Mouse (Mus musculus) layer of hippocampus, postnatal 14 days (tissue): ENCODE measurements at regions not wholly inside any gene's neighbourhood (a gene's known extent, or its start where the extent isn't known, plus 50 kb on each side); places are given as distances from the start of the nearest gene placed in this dataset.
"Not testable (repeated sequence)": the region's sequence is repeated elsewhere in the genome, so short reads cannot be mapped to it uniquely, and the experiment has no call there.

ENCODE experiments used
- DNase-seq, 2 experiments: peaks; one replicate each; pipeline ENCODE4 v3.0.0; 2021 to 2022; ENCODE audit warnings: low spot score in 2 of 2, mixed read lengths in 1 of 2

DNA sequence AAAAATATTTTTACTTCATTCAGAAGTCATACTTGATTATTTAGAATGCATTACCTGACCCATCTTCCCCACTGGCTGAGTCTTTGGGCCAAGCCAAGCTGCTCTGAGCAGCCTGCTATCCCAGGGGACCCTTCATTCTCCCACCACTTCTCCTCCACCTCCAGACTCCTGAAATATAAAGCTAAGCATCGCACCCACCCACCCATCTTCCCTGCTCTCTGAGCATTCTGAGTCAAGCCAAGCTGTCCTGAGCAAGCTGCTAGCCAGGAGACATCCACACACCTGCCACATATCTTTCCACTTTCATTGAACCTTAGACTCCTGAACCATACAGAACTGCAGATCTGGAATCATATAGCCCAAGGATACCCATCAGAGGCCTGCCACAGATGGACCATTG, 1456.2 kb upstream of the Adam24 start:
- no peak for DNase-seq

DNA sequence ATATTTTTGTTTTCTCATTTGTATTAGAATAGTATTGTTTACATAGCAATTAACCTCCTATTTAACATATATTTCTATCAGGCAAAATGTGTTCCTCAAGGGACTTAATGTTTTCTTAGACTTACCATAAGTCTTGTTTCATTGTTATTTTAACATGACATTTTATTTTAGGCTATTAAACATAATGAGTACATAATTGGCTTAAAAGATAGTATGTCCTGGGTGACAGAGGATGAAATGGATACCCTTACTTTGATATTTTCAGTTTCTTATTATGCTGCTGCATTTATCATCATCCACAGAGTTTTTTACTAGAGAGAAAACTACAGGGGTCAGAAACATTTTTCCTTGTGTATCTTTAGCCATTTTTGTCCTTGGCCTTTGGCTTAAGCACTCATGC, 1447.6 kb upstream of the Adam24 start:
- DNase-seq, result no peak

DNA sequence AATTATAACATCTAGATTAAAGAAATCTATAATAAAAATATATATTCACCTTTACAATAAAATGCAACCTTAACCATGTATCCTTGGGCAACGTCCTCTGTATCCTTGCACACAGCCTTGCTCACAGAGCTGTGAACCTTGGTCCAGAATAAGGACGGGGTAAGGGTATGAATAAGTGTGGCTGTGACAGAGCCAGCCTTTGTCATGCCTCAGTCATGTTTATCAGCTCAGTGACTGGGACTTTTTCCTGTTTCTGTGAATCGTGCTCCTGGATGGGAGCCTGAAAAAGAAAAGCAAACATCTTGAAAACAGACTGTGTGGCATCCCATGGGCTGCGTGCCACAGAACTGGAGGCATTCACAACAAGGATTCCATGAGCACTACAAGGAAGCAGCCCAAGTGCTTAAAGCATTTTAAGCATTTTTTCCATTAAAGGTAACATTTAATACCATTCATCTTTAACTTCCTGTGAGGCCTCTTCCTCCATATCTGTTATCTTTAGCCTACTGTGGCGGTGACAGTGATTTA, 1405.8 kb upstream of the Adam24 start:
- DNase-seq, result peak; percentile 33 to 73

DNA sequence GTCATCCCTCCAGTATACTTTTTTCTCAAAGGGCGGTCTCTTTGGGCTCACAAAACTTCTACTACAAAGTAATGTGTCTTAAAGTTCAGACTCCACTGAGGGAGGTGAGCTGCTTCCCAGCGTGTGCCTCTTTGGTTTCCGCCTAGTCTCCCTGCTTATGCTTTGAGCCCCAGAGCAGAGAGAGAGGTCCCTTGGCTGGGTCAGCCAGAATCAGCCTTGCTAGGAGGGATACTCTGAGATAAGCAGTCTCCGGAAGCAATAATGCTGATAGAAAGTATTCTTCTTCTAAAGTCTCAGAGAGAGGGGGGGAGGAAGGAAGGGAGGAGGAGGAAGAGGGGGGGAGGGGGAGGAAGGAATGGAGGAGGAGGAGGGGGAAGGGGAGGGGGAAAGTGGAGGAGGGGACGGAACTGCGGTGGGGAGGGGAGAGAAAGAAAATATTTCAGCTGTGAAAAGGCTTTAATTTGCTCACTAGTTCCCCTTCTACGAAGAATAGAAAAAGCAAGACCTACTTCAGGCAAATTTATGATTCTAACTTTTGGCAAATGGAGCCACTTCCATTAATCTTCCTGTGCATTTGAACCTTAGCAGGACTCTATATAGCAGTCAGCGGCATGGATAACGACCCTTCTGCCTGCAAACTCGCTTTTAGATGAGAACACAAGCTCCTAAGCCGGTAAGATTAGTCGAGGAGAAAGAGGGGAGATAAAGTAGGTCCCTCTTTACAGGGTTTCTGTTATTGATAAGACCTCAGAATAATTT, 1377.2 kb upstream of the Adam24 start:
- no peak for DNase-seq

DNA sequence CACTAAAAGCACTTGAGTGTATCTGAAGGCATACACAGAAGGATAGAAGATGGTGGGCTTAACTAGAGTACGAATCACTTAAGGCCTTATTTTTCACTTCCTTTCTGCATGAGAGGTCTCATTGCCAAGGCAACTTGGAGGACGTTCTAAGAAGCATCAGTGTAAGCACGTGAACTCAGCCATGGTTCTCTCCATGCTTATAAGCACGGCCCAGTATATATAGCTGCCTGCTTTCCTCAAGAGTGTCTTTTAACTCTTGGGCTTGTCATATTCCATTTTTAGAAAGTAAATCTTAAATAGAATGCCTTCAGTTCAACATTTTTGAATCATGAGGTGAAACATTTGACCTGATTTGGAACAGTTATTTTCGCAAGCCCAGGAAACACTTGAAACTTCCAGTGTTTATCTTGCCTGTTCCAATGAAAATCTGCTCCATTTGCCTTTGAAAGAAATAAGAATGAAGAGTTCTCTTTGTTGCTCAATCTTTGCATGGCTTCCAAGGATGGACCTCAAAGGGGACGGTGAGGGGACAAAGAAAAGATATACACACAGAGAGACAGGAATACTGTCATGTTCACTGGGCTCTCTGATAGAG, 1371.0 kb upstream of the Adam24 start:
- DNase-seq, result no peak

DNA sequence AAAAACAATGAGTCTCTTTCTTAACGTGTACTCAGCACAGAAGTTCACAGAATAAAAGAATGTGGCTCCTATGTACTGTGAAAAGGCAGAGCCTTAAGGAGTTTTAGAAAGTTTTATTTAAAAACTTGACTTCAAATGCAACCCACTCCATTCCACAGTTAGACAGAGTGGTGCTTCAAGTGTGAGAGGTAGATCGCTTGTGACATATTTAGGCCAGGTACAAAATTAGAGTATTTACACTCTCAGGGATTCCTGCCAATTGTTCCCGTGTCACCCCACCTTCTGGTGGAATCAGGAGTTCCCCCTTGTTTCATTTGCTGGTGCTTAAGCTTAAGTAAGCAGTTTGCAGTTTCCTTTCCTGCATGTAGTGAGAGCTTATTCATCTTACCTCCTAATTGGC, 1361.0 kb upstream of the Adam24 start:
- DNase-seq, result no peak

DNA sequence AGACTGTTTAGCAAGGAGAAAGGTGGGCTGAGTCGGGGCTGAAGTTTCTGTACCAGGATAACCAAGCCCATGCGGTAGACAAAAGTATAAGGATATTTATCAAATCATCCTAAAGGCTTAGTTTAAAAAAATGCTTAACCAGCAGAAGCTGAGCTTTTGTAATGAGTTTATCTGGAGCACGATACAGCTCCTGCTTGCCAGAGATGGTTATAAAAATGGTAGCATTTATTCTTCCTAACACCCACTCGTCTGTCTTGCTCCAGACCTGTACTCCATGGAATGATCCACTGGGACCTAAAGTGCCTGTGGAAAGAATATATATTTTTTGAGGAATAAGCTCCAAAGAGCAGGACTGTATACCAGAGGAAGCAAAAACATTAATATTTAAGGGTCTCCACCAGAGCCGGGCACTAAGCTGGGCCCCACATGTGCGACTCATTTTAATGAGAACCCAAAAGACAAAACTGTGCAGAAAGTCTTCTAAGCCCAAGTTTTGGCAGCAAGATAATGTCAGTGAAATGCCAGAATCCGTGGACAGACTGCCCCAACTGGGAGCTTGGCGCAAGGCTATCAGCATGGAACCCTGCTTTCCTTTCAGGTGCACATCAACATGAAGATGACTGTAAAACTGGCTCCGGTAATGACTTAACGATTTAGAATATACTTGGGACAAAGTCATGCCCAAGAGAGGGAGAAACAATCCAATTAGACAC, 1359.2 kb upstream of the Adam24 start:
- DNase-seq, result no peak

DNA sequence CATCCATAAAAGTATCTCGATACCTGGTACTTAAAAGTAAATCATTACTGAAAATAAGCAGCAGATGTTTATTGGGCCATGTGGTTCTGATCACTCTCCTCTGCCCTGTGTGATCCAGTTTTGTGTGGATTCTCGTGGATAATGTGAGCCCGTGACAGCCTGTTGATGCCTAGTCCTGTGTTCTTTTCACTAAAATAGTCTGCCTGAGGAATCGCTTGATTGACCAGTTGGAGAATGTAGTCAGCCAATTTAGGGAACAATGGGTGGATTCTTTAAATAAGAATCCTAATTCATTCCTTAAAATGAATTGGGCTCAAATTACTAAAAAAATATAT, 1358.7 kb upstream of the Adam24 start:
- DNase-seq, result no peak

DNA sequence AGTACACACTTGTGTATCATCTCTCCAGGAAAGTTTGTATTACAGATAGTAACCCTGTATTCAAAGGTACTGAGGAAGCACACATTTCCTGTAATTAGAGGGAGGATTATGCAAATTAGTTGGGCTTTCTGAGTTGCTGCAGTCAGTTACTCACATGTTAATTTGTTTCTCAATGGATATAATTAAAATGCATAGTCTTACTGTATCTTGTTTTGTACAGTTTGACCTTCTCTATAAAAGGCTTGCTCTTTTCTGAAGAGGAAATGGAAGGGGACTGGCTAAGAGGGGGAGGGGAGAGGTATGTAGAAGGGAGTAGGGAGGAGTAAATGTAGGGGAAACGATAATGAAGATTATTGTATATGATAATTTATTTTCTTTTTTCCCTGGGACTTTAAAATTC, 1345.5 kb upstream of the Adam24 start:
- no peak for DNase-seq

DNA sequence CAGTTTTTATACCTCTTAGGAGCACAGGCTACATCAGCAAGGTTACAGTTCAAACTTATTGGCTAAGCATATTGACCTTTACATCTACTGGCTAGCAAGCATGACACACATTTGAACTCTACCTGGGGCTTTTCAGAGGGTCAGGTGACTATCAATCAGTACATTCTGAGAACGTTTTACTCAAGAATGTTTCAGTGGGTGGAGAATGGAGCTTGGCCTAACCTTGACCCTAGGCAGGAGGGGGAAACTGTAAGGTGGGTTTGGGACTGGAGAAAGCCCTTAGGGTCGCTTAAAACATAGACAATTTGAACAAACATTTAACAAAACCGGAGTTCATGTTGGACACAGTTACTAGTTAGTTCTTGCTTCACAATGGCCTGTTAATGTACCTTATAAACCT, 1330.1 kb upstream of the Adam24 start:
- no peak for DNase-seq

DNA sequence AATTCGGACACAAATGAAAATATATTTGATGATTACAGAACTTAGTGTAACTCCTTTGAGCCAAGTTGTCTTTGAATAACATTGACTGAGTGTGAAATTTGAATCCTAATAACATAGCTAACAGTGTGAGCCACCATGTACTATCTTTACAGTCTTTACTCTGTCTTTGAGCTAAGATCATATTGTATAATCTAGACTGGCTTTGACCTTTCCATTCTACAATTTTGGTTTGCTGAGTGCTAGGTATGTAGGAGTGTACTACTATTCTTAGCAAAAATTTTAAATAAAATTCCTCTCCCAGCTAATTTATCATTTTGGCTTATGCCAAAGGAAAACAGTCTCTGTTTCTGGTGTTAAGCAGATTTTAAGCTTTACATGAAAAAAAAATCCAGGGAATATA, 1328.4 kb upstream of the Adam24 start:
- DNase-seq, result no peak

DNA sequence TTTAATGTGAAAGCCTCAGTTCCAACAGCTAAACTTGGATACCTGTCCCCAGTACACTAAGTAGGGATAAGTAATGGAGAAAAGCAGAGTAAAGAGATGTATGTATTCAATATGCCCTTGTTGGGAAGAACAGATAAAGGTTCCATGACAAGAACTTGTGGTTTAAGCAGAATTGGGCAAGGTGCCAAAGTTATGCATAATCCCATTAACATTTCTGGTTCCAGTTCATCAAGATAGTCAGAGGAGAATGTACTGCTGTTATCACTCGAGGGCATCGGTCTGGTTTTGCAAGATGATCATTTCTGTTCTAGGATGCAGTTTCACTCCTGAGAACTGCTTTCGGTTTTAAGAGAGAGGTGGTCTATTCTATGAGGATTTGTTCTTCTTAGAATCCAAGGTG, 1325.9 kb upstream of the Adam24 start:
- no peak for DNase-seq

DNA sequence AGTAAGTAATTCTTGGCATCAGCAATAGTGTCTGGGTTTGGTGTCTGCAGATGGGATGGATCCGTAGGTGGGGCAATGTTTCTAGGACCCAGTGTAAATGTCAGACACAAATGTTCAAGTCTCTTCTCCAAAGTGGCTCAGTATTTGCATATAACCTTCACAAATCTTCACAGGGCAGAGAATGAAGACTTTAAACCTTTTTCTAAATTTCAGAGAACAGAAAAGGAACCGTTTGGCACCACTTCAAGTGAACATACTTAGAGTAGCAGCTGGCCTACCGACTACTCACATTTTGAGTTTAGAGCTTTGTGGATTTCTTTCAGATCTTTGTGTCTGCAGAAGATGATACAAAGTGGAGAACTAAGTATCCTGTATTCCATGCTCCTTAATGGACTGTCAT, 1319.5 kb upstream of the Adam24 start:
- peak in 1 of 2 experiments; percentile 7 for DNase-seq

DNA sequence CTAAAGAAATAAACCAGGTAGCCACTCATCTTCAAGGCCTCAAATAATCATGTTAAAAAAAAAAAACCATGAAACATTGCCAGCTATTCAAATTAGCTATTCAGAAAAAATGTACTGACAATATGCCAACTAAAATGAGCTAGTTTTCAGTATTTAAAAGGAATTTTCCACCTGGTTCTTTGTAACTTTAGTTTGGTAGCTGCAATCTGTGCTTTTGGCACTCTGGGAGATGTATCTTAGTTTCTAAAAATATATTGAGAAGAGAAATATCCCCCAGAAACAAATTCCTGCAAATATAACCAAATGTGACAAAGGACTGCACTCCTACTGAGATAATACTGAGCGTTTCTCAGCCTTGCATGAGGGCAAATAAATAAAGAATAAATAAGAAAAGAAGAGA, 1317.8 kb upstream of the Adam24 start:
- peak in 1 of 2 experiments; percentile 66 for DNase-seq

DNA sequence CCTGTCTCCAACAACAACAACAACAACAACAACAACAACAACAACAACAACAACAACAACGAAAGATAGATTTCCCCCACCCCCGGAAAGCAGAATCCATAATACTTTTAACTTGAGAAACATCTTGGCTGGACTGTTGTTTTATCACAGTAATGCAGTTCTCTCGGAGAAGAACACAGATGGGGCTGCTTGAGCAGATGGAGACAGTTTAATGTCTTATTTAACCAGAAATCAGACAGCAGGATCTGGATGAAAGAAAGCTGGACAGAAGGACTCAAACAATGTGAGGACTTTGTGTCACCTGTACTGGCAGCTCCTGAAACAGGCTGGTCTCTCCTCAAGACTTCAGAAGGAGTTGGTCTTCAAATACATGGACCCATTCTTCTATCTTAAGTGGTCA, 1317.0 kb upstream of the Adam24 start:
- no peak for DNase-seq

DNA sequence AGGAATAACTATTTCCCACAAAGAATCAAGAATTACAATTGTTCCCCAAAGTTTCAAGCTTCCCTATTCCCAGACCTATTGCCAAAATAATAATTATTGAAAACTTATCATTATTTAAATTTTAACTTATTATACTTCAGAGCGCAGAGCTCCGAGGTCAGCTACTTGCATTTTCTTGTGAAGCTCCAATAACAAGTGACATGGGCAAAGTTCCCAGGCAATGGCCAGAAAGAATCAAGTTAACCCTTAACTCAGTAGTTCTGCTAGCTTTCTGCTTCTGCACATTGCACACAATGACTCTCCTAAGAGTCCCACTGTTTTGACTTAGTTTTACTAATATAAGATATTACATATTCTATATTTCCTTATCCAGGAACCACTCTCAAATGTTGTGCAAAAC, 1308.5 kb upstream of the Adam24 start:
- DNase-seq, result not testable (repeated sequence)
